Mouse (Mus musculus) left cerebral cortex, adult 8-10 months (tissue): ENCODE data around the gene Nudt5. TPM values are rescaled to one million over a fixed set of nuclear protein-coding genes. Genes with fewer than 3 reads are reported as not detected.

Source experiments
- DNase-seq, 2 experiments: peaks; one replicate each; pipeline ENCODE4 v3.0.0; 2022; ENCODE audit warnings: low spot score in 2 of 2
- total RNA-seq, 4 experiments: library from RNA; stranded (reverse); gene quantifications; 2 replicates each; pipeline ENCODE4 v1.2.4; 2022

Nudt5 gene
- total RNA-seq, 4 experiments from 2014 or later, result 17.8 to 21.9 (median 19.9) TPM

DNA sequence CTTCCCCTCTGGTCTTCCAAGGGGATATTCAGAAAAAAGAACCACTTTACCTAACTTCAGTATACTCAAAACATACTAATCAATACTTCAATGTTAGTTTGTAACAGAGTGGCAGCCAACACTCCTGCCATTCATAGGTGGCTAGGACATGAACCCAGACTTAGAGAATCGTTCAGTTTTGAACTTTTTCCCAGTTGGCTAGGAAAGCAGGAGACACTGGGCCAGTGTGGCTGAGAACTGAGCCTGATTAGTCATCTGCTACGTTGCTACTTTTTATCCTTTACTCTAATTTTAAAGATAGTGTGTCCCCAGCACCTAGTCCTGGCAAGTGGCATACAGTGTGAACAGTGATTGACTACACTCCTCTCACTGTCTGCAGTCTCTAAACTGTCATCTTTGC is 22.9 kb downstream of the Nudt5 start:
- no peak for DNase-seq

DNA sequence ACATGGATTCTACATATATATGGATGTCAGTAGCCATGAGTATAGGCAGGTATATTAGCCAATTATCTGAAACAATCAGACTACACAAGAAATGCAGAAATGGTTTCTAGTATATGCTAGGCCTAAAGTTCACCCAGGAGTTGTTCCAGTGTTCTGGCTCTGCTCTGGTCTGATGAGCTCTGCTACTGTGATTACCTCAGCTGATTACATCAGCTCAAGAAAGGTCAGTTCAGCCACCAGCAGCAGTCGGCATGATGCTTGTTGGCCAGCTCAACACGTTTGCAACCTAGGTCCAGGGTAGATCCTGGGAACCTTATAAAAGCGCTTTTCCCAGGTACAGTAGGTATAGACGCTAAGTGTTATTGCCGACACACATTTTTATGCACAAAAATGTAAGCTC is 24.9 kb downstream of the Nudt5 start:
- DNase-seq, result no peak

DNA sequence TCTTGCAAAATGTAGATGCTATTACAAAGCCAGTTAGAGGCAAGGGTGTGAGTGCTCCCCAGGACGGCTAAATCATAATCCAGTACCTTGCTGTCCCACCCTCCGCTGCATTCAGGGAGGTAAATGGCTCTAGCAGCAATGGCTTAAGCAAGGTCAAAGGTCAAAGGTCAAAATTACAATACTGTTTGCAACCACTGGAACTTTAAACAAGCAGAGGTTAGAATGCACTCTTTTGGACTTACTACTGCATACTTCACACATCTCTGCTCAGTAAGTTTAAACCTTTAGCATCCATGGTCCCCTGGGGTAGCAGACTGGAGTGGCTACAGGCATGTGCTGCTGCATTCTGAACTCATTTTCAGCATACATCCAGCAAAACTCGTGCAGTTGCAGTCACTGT is 32.6 kb downstream of the Nudt5 start:
- no peak for DNase-seq

DNA sequence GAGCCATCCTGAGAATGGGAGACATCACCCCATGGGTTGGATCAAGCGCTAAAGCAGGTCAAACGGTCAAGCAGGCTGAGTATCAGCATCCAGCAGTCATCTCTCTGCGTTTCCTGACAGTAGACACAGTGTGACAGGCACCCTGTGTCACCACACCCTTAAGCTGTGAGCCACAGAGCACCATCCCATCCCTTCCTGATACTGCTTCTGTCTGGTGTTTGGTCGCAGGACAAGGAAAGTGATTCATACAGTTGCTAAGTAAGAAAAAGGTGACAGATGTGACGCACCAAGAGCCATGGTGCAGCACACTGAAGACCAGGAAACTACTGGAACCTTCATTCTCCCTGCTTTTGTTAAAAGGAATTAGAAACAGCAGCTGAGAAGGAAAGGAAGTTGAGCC is 44.0 kb downstream of the Nudt5 start:
- no peak for DNase-seq

DNA sequence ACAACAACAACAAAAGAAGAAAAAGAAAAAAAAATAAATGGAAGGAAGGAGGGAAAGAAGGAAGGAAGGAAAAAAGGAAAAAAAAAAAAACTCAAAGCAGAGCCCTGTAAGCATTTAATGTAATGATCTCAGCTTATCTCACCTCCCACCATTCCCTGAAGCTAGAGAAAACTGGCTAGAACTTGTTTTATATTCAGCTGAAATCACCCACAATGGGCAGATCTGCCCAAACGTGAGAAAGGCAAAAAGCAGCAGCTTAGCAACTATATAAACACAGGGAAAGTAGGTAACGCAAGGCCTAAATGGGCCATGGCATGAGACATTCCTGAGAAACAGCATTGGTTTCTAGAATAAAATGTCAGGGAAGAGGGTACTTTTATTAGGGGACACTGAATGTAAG is 44.6 kb downstream of the Nudt5 start:
- DNase-seq, result peak in 1 of 2 experiments; percentile 30

DNA sequence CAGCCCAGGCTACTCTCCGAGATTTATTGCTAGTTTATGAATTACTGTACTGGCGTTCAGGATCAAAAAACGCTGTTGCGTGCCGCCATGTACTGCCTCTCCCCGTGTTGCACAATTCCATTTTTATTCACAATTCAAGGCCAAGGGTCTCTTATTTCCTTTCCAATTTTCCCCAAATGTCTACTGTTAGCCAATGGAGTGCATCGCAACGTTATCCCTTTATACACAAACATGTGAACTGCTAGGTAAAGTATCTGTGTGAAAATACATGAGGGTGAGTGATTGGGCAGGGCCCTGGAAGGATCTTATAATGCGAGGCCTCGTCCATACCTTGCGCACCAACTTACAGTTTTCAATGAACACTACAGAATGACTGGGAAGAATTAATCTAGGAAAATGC is 49.5 kb downstream of the Nudt5 start:
- no peak for DNase-seq

DNA sequence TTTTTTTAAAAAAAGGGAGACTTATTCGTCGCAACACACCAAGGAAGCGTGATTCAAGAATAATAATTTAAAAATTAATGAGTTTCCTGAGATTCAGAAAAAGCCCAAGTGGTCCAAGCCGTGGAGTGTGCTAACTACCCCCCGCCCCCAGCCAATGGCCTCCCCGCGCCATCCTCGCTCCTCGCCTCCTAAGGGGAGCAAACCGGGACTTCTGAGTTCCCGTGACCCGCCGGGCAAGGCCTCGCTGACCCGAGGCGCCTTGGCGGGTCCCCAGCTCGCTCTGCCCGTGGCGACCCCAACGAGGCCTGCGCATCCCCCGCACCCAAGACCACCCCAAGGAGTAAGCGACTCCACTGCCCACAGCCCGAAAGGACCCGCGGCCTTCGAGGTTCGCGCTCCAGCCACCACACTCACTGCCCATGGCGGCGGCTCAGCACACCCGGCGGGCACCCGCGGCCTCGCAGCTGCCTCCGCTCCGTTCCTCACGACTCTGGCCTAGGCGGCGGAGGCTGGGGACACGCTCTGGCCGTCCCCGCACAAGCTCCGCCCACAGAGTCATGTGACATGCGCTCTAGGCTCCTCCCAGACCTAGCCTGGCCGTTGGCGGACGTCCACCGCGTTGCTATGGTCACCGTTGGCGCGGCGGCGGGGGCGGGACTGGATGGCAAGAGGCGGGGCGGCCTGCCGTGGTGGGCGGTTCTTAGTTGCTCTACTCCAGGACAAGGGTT is 50.2 kb downstream of the Nudt5 start, which contains the start of gene Sec61a2:
TSS of gene Sec61a2 (minus strand) at position 590 of the 728 bp plus-strand sequence.
- peak; percentile 97 to 99 for DNase-seq

DNA sequence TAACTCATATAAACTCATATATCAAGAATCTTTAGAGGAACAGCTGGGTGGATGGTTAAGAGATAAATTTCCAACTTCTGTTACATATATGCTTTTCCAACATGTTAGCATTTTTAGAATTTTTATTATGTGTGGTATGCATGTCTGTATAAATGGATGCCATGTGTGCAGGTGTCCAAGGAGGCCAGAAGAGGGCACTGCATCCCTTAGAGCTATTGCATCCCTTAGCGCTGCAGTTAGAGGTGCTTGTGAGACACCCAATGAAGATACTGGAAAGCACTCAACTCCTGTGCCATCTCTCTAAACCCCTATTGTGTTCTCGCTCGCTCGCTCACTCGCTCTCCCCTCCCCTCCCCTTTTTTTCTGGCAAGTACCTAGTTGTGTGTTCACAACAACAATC is 55.3 kb downstream of the Nudt5 start:
- DNase-seq, result no peak

DNA sequence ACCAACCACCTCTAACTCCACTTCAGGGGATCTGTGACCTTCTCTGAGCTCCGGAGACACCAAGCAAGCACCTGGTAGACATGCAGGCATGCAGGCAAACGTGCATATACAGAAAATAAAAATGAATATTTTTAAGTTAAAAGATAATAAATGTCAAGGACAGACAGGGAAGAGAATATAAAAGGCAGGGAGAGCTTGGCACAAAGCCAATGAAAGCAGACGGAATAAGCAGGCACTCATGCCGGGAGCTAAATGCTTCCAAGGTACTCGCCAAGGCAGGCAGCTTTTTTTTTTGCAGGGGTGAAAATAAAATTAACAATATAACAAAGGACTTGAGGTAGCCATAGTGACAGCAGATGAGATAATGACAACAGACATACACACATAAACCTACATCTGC is 61.3 kb downstream of the Nudt5 start:
- peak in 1 of 2 experiments; percentile 36 for DNase-seq

DNA sequence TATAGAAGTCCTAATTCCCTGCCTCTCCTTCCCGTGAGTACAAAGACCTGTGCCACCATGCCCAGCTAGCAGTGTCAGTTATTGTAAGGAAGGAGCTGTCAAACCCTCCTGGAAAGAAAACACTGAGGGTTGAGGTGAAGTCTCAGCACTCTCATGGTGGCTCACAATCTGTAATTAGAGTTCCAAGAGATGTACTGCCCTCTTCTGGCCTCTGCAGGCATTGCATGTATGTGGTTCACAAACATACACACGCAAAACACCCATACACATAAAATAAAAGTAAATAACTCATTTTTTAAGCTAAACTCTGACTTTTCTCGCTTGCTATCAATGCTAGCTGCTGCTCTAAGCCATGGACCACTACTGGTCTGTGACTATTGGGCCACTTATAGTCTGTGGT is 61.8 kb downstream of the Nudt5 start:
- no peak for DNase-seq

DNA sequence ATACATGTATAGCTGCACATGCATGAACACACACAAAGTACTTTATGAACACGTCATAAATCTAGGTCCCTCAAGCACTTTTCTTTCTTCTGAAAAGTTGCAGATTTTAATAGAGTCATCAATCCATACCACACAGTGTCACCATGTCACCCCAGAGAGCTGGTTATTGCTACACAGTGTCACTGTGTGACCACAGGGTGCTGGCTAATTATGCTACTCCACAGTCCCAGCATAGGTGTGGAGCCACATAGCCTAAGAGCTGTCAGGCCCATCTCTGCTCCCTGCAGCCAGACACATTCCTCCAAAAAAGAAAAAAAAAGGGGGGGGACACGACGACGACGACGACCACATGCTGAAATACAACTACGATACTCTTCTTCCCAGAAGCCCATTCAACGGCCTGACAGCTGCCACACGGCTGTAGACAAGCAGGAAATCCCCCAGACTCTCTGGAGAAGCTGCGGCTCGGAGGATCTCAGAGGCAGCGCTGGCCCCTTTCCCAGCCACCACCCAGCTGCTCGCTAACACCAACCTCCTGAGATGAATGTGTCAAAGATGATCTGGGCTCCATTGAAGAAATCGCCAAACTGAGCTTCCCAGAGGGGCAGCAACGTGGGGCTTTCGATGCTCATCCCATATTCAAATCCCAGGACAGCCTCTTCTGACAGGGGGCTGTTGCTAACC is 66.6 kb downstream of the Nudt5 start:
- DNase-seq, result no peak

Other genes with a start within 250 kb of the Nudt5 start
- 100 to 1,000 TPM; 110 to 134 (median 127) TPM for gene Camk1d, start 130.5 kb upstream of the Nudt5 start, total RNA-seq
- gene Cdc123, start 145 bp downstream of the Nudt5 start, total RNA-seq, result 100 to 1,000 TPM; 124 to 161 (median 146) TPM
- 1 to 10 TPM in 2 of 4 experiments, under 1 TPM in 2; 0.56 to 2.1 (median 1.1) TPM for gene Gm13199, start 17.9 kb downstream of the Nudt5 start, total RNA-seq
- gene Sec61a2, start 50.4 kb downstream of the Nudt5 start, total RNA-seq, result 10 to 100 TPM; 78.9 to 85.8 (median 83.9) TPM
- gene Dhtkd1, start 97.8 kb downstream of the Nudt5 start, total RNA-seq, result 10 to 100 TPM in 3 of 4 experiments, 1 to 10 TPM in 1; 8.4 to 14.5 (median 11.0) TPM
- 10 to 100 TPM; 38.0 to 46.0 (median 38.7) TPM for gene Upf2, start 106.5 kb downstream of the Nudt5 start, total RNA-seq